Mouse (Mus musculus) common myeloid progenitor, adult 5-6 weeks (primary cell): ENCODE data around the gene Vma21-ps. TPM values are rescaled to one million over a fixed set of nuclear protein-coding genes. Genes with fewer than 3 reads are reported as not detected.
"Not testable (repeated sequence)": the region's sequence is repeated elsewhere in the genome, so short reads cannot be mapped to it uniquely, and the experiment has no call there.

Source experiments
- ATAC-seq: replicated peaks from 2 replicates; pipeline ENCODE4 v1.8.0; 2016; ENCODE audit warnings: low read depth, mild to moderate bottlenecking, moderate TSS enrichment, inconsistent platforms; ENCODE audit not compliant: poor library complexity, severe bottlenecking
- total RNA-seq: library from RNA; stranded (forward); fragments of 200-1000, 187-1606 nt; gene quantifications from 2 replicates; pipeline ENCODE4 v1.2.3, GENCODE M21; 2017

Gene Vma21-ps
- total RNA-seq = not detected in 2 replicates

DNA sequence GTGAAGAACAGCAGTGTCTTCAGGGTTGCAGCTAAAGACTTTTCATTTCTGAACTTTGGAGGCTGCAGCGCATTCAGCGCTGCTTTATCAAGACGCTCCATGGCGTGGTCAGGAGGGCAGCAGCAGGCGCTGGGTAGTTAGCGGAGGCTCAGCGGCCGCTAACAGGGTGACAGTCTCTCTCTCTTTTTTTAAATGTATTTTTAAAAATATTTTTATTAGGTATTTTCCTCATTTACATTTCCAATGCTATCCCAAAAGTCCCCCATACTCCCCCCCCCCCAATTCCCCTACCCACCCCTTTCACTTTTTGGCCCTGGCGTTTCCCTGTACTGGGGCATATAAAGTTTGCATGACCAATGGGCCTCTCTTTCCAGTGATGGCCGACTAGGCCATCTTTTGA lies at the start of gene Vma21-ps:
Gene Vma21-ps, minus strand, starts transcription at position 101 of the 400 bp plus-strand sequence.
- not testable (repeated sequence) for ATAC-seq

GRCm38 (mm10) chr4:52543001-52543400 lies 46.0 kb upstream of the Vma21-ps start:
- no peak for ATAC-seq

DNA sequence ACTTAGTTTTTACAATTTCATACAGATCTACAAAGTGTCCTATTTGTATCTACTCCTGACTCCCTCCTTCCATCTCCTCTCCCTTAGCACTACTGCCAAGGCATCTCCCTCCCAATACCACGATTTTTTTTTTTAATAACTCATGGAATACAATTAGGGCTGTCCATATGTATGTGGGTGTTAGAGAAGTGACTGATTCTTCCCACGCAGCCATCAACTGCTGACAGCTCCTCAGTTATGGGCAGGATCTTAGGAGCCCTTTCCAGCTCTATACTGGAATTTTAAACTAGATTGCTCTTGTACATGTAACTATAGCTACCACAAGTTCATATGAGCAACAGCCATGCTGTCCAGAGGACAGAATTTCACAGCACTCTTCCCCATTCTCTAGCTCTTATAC lies 33.6 kb upstream of the Vma21-ps start:
- no peak for ATAC-seq

GRCm38 (mm10) chr4:52526464-52526863 lies 29.4 kb upstream of the Vma21-ps start:
- no peak for ATAC-seq

DNA sequence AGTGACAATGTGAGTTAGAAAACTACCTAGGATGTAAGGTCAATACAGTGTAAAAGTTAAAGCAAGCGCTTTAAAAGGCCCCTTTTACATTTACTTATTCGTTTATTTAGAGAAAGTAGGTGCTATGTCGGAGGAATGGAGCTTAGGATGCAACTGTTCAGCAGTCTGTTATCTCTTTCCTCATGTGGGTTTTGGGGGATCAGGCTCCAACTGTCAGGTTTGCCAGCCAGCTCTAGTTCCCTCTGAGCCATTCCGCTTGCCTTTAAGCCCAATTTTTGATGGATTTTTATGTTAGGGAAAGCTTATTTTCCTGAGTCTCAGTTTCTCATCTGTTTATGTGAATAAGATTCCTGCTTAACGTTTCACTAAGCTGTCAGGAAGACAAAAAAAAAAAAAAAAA lies 22.3 kb upstream of the Vma21-ps start:
- ATAC-seq = no peak

DNA sequence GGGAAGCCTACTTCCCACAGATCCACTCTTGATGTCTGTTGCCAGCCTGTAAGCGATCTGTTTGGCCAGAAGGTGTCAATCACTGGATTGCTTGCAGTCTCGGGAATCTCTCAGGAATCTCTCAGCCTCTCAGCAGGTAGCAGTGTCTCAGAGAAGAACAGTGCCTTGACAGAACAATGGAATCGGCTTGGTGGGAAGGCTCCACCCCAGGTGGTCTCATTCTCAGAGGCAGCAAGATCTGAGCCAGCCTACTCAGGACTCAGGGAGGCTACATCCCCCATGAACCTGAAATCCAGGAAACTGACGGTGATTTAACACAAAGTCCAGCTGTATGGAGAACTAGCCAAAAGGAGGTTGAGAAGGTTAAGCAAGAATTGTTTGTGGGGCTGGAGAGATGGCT lies 20.5 kb upstream of the Vma21-ps start:
- ATAC-seq = no peak

GRCm38 (mm10) chr4:52487486-52487885 lies 9.6 kb downstream of the Vma21-ps start:
- ATAC-seq = no peak

DNA sequence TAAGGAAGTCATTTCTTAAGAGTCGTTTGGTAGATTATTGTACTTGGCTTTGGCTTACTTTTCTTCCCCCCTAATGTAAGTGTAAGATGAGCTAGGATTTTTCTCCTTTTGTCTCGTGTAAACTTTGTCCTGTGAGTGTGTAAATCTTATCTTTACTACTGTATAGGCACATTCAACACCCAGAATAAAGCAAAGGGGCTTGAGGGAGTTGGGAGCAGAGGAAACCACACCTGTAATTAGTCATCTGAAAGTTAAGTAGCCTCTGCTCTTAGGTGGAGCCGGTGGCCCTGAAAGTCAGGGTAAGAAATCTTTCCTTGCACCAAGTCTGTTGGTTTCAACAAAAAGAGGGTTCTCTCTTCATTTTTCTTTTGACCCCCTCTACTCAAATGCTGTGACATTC lies 23.6 kb downstream of the Vma21-ps start:
- ATAC-seq = no peak

- ATAC-seq = no peak
Observed at GRCm38 (mm10) chr4:52461321-52461720, 35.7 kb downstream of the Vma21-ps start.

GRCm38 (mm10) chr4:52459726-52460125 lies 37.3 kb downstream of the Vma21-ps start:
- peak; percentile 63; the same call in 1 of the 2 replicates for ATAC-seq

Other genes with a start within 250 kb of the Vma21-ps start
- 253 and 257 TPM in 2 replicates for gene Smc2, start 58.0 kb downstream of the Vma21-ps start, total RNA-seq
- not detected in 2 replicates for gene Toporsl, start 99.0 kb upstream of the Vma21-ps start, total RNA-seq